8 mouse cellular contexts compared by ENCODE assay signal in the genomic region with DNA sequence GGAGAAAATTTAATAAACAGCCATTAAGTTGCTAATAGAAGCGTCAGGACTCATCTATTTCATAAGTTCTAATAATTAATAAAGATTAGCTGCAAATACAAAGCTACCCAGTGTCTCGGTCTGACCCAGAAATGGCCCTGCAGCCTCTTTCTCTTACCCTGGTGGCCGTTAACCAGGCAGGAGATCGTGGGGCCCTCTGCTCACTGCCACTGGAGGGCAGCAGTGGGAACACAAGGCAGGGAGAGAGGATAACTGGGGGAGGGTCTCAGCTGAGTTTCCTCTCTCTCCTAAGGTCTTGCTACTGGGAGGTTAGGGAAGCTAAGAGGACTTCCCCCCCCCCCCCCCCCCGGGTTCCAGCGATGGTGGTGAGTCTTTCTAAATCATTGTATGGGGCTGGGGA.
A peak's percentile ranks its signal among the peaks of the same experiment; 100 is the strongest.
DNase-seq lines count a peak whose midpoint lies in the region; ATAC-seq and TF ChIP-seq lines count a peak whose summit lies in the region.

No protein-coding gene starts in this region.

- no peak overlapping the region for H3K9ac ChIP-seq in heart, postnatal 0 days (replicated peaks; ENCODE audit: low read depth, low read length)
- H3K9ac ChIP-seq in heart, embryonic 12.5 days, result no peak overlapping the region

- H3K27ac ChIP-seq in heart, postnatal 0 days (ENCODE audit: low read depth), result no peak overlapping the region
- no peak overlapping the region for H3K27ac ChIP-seq in heart, embryonic 12.5 days (ENCODE audit: poor library complexity, severe bottlenecking)
- H3K27ac ChIP-seq in limb, embryonic 10.5 days, result no peak overlapping the region

- no peak for ATAC-seq in heart, postnatal 0 days (ENCODE audit: insufficient read depth, low read depth)
- ATAC-seq in heart, embryonic 12.5 days (ENCODE audit: insufficient number of reproducible peaks, low FRiP score), result no peak

- H3K36me3 ChIP-seq in heart, postnatal 0 days (replicated peaks; ENCODE audit: control insufficient read depth, insufficient read depth, low read length), result no peaks in the 10 kb centered on the region
- no peaks in the 10 kb centered on the region for H3K36me3 ChIP-seq in heart, embryonic 12.5 days
- H3K36me3 ChIP-seq in C2C12 (ENCODE audit: control insufficient read depth, insufficient read depth), result no peaks in the 10 kb centered on the region
- no peaks in the 10 kb centered on the region for H3K36me3 ChIP-seq in limb, embryonic 10.5 days

- no peak for TF ChIP-seq EP300 in heart, postnatal 0 days (IDR thresholded peaks at IDR 0.05; ENCODE audit: low read depth)

- H3K79me3 ChIP-seq in C2C12 (ENCODE audit: low read depth), result no peaks in the 10 kb centered on the region

- no peak overlapping the region for H3ac ChIP-seq in C2C12 (ENCODE audit: control insufficient read depth, insufficient read length, low read depth)

- no peaks in the 10 kb centered on the region for H3K4me1 ChIP-seq in heart, postnatal 0 days (ENCODE audit: control insufficient read depth, insufficient read depth)
- H3K4me1 ChIP-seq in heart, embryonic 12.5 days (replicated peaks), result peaks cover 18% of the 10 kb centered on the region; the same call in 1 of the 2 replicates
- H3K4me1 ChIP-seq in limb, embryonic 10.5 days, result peaks cover 29% of the 10 kb centered on the region

- H3K4me3 ChIP-seq in heart, postnatal 0 days (ENCODE audit: low read depth, low read length), result no peak overlapping the region
- H3K4me3 ChIP-seq in heart, embryonic 12.5 days, result no peak overlapping the region
- H3K4me3 ChIP-seq in C2C12 (ENCODE audit: insufficient read depth, poor library complexity, severe bottlenecking), result no peak overlapping the region
- no peak overlapping the region for H3K4me3 ChIP-seq in limb, embryonic 10.5 days

- TF ChIP-seq CTCF in heart, postnatal 0 days (IDR thresholded peaks at IDR 0.05; ENCODE audit: low read depth), result peak; percentile 76
- peak; percentile 61 for TF ChIP-seq CTCF in C2C12 (IDR thresholded peaks at IDR 0.05; ENCODE audit: control insufficient read depth, insufficient read depth, insufficient read length)

- no peaks in the 10 kb centered on the region for H3K79me2 ChIP-seq in C2C12 (ENCODE audit: control insufficient read depth, insufficient read depth)

- 31% methylated on average over 5 of the region's 6 CpGs for WGBS in heart, postnatal 0 days
- 18% methylated on average over 6 of the region's 6 CpGs for WGBS in heart, embryonic 12.5 days
- 22% methylated on average over 6 of the region's 6 CpGs for WGBS in limb, embryonic 10.5 days

- no peak overlapping the region for H3K4me2 ChIP-seq in heart, postnatal 0 days (ENCODE audit: low read depth, low read length)
- H3K4me2 ChIP-seq in heart, embryonic 12.5 days, result no peak overlapping the region

- H3K27me3 ChIP-seq in heart, postnatal 0 days (ENCODE audit: control insufficient read depth, insufficient read depth, low read length), result no peaks in the 10 kb centered on the region
- H3K27me3 ChIP-seq in heart, embryonic 12.5 days (replicated peaks), result peaks cover 21% of the 10 kb centered on the region; the same call in 1 of the 2 replicates
- peaks cover 4% of the 10 kb centered on the region for H3K27me3 ChIP-seq in C2C12 (ENCODE audit: control insufficient read depth, insufficient read depth, insufficient read length)
- H3K27me3 ChIP-seq in limb, embryonic 10.5 days (ENCODE audit: low read depth, poor library complexity, severe bottlenecking), result no peaks in the 10 kb centered on the region

- H3K9me3 ChIP-seq in heart, postnatal 0 days (replicated peaks; ENCODE audit: control insufficient read depth, low read length), result no peaks in the 10 kb centered on the region
- H3K9me3 ChIP-seq in heart, embryonic 12.5 days (replicated peaks), result no peaks in the 10 kb centered on the region
- no peaks in the 10 kb centered on the region for H3K9me3 ChIP-seq in limb, embryonic 10.5 days (replicated peaks)

- DNase-seq in heart, postnatal 0 days (ENCODE audit: low spot score), result no peak
- peak; percentile 16 for DNase-seq in adrenal gland, adult 2 months
- peak; percentile 63 for DNase-seq in limb, embryonic 10.5 days (ENCODE audit: low spot score)
- peak; percentile 53 for DNase-seq in testis, postnatal 10 days (ENCODE audit: low spot score)
- DNase-seq in urinary bladder, postnatal 10 days (ENCODE audit: low spot score), result no peak
- no peak for DNase-seq in gastrocnemius, adult 8-10 months (ENCODE audit: low spot score in 2 of 2)

TF ChIP-seq in C2C12, 6 proteins besides CTCF, POLR2A, EP300 and RAD21:
- TF ChIP-seq MYOG (IDR thresholded peaks at IDR 0.05; ENCODE audit: control insufficient read depth, extremely low read depth, insufficient read length) (no peak), FOSL1 (IDR thresholded peaks at IDR 0.05; ENCODE audit: insufficient read depth, low read length, poor library complexity, severe bottlenecking) (no peak), MYOD1 (IDR thresholded peaks at IDR 0.05; ENCODE audit: control insufficient read depth, insufficient read length, low read depth) (no peak), USF1 (IDR thresholded peaks at IDR 0.05; ENCODE audit: low read depth) (no peak), CEBPB (IDR thresholded peaks at IDR 0.05; ENCODE audit: low read depth) (no peak), MAX (IDR thresholded peaks at IDR 0.05) (no peak)

Comparison
In these comparisons a context has a peak if more than half of its experiments do, and no peak if none do; other contexts are left out.
1. DNase-seq: peak in adrenal gland, adult 2 months (single experiment), limb, embryonic 10.5 days (single experiment) and testis, postnatal 10 days (single experiment); none in heart, postnatal 0 days (single experiment), urinary bladder, postnatal 10 days (single experiment) and gastrocnemius, adult 8-10 months (0 of 2).